Mouse (Mus musculus): ENCODE results near the gene Cckbr.

- TF ChIP-seq POLR2A (IDR thresholded peaks at IDR 0.05; ENCODE audit: borderline replicate concordance, extremely low read depth, insufficient read depth, insufficient read length, poor library complexity, severe bottlenecking) (no peak), CTCF (IDR thresholded peaks at IDR 0.05; ENCODE audit: borderline replicate concordance, extremely low read depth, insufficient read depth, insufficient read length) (no peak)
Observed at GRCm38 (mm10) chr7:105399058-105399934, 26.2 kb upstream of the Cckbr start.

All from brain, embryonic 14.5 days (tissue).